Mouse (Mus musculus) CH12.LX (cell line): ENCODE data around the gene Zbtb38. TPM values are rescaled to one million over a fixed set of nuclear protein-coding genes. Genes with fewer than 3 reads are reported as not detected.

ENCODE experiments used
- DNase-seq: peaks from one replicate; pipeline ENCODE4 v3.0.0-alpha.2; 2013; ENCODE audit errors: extremely low read depth
- H3K27ac ChIP-seq: 2 replicates; pipeline ENCODE4 v1.5.1; 2012; ENCODE audit warnings: low read depth, mild to moderate bottlenecking, control low read depth, moderate library complexity; ENCODE audit not compliant: insufficient read depth
- H3K27me3 ChIP-seq: replicated peaks from 2 replicates; pipeline ENCODE3; 2012; ENCODE audit warnings: inconsistent platforms
- H3K36me3 ChIP-seq, 2 experiments: replicated peaks in 1 of 2; 2 replicates each; pipeline versions ENCODE3 to v1.6.1; 2012; ENCODE audit warnings: inconsistent platforms in 1 of 2, low read length in 1 of 2, mild to moderate bottlenecking in 1 of 2, mixed read lengths in 1 of 2, moderate library complexity in 1 of 2; ENCODE audit not compliant: control insufficient read depth in 1 of 2, insufficient read depth in 1 of 2
- H3K4me1 ChIP-seq, 2 experiments: 2 replicates each; pipeline ENCODE4 v1.6.1; 2012; ENCODE audit warnings: inconsistent platforms in 1 of 2, moderate library complexity in 1 of 2; ENCODE audit not compliant: insufficient read depth in 2 of 2, control insufficient read depth in 1 of 2
- H3K4me2 ChIP-seq: 2 replicates; pipeline ENCODE4 v1.6.1; 2012; ENCODE audit warnings: low read depth, mild to moderate bottlenecking, control low read depth; ENCODE audit not compliant: poor library complexity, insufficient read depth, severe bottlenecking
- H3K4me3 ChIP-seq, 3 experiments: fragments of 150-350 bp in 1 of 3; sonication (generic) in 1 of 3; replicated peaks in 1 of 3; 2 replicates each; pipeline versions ENCODE3 to v1.5.1; 2011 to 2012; ENCODE audit warnings: low read depth in 2 of 3, low read length in 2 of 3, mild to moderate bottlenecking in 2 of 3, moderate library complexity in 2 of 3, control low read depth in 1 of 3, improper control_type of control experiment in 1 of 3, inconsistent platforms in 1 of 3, mixed read lengths in 1 of 3; ENCODE audit not compliant: poor library complexity in 1 of 3
- H3K79me2 ChIP-seq: replicated peaks from 2 replicates; pipeline ENCODE4 v1.6.1; 2012; ENCODE audit warnings: mild to moderate bottlenecking, moderate library complexity; ENCODE audit not compliant: control insufficient read depth, poor library complexity, insufficient read depth, severe bottlenecking; ENCODE audit errors: extremely low read depth
- H3K9ac ChIP-seq: 2 replicates; pipeline ENCODE4 v1.6.1; 2012; ENCODE audit warnings: low read depth, mild to moderate bottlenecking, control low read depth, moderate library complexity; ENCODE audit not compliant: insufficient read depth
- H3K9me3 ChIP-seq: replicated peaks from 2 replicates; pipeline ENCODE3; 2012; ENCODE audit warnings: low read length, inconsistent platforms, mixed read lengths
- BHLHE40 ChIP-seq: IDR thresholded peaks from 2 replicates; pipeline ENCODE4 v1.6.1; 2011; ENCODE audit warnings: mild to moderate bottlenecking, low read depth, low read length, improper control_type of control experiment
- CHD1 ChIP-seq: IDR thresholded peaks from 2 replicates; pipeline ENCODE4 v1.6.1; 2012; ENCODE audit warnings: low read depth, low read length, improper control_type of control experiment, inconsistent platforms
- CTCF ChIP-seq, 2 experiments: IDR thresholded peaks in 1 of 2; conservative IDR thresholded peaks in 1 of 2; 2 replicates each; pipeline ENCODE4 v1.5.1; 2011 to 2012; ENCODE audit warnings: low read depth in 2 of 2, low read length in 2 of 2, improper control_type of control experiment in 1 of 2, inconsistent platforms in 1 of 2, mild to moderate bottlenecking in 1 of 2, moderate library complexity in 1 of 2
- E2F4 ChIP-seq: IDR thresholded peaks from 2 replicates; pipeline ENCODE4 v1.6.1; 2011; ENCODE audit warnings: low read depth, low read length, improper control_type of control experiment; ENCODE audit not compliant: insufficient replicate concordance
- ELF1 ChIP-seq: IDR thresholded peaks from 2 replicates; pipeline ENCODE4 v1.6.1; 2014; ENCODE audit warnings: low read depth, mild to moderate bottlenecking, inconsistent platforms, low read length, improper control_type of control experiment
- JUN ChIP-seq: IDR thresholded peaks from 2 replicates; pipeline ENCODE4 v1.6.1; 2011; ENCODE audit warnings: low read depth, mild to moderate bottlenecking, low read length, improper control_type of control experiment, moderate library complexity; ENCODE audit not compliant: insufficient read depth
- JUND ChIP-seq: conservative IDR thresholded peaks from 2 replicates; pipeline ENCODE4 v1.6.1; 2011; ENCODE audit warnings: low read depth, low read length, improper control_type of control experiment
- KAT2A ChIP-seq: IDR thresholded peaks from 2 replicates; pipeline ENCODE4 v1.6.1; 2012; ENCODE audit warnings: low read length, improper control_type of control experiment, inconsistent platforms; ENCODE audit not compliant: insufficient replicate concordance
- MYC ChIP-seq: IDR thresholded peaks from 2 replicates; pipeline ENCODE4 v1.6.1; 2011; ENCODE audit warnings: low read depth, mild to moderate bottlenecking, improper control_type of control experiment, low read length
- NRF1 ChIP-seq: IDR thresholded peaks from 2 replicates; pipeline ENCODE4 v1.6.1; 2014; ENCODE audit warnings: low read depth, mild to moderate bottlenecking, inconsistent platforms, low read length, improper control_type of control experiment, moderate library complexity
- PAX5 ChIP-seq: IDR thresholded peaks from 2 replicates; pipeline ENCODE4 v1.6.1; 2012; ENCODE audit warnings: low read length, inconsistent platforms, mixed read lengths
- RCOR1 ChIP-seq: conservative IDR thresholded peaks from 2 replicates; pipeline ENCODE4 v1.6.1; 2012; ENCODE audit warnings: low read depth, mild to moderate bottlenecking, inconsistent platforms, low read length, improper control_type of control experiment
- SIN3A ChIP-seq: IDR thresholded peaks from 2 replicates; pipeline ENCODE4 v1.6.1; 2012; ENCODE audit warnings: low read length, improper control_type of control experiment, inconsistent platforms
- TBP ChIP-seq: conservative IDR thresholded peaks from 2 replicates; pipeline ENCODE4 v1.6.1; 2011; ENCODE audit warnings: low read depth, low read length, improper control_type of control experiment
- TCF12 ChIP-seq: IDR thresholded peaks from 2 replicates; pipeline ENCODE4 v1.6.1; 2014; ENCODE audit warnings: low read depth, mild to moderate bottlenecking, inconsistent platforms, low read length, improper control_type of control experiment
- UBTF ChIP-seq: IDR thresholded peaks from 2 replicates; pipeline ENCODE4 v1.6.1; 2012; ENCODE audit warnings: low read depth, mild to moderate bottlenecking, inconsistent platforms, low read length, improper control_type of control experiment, moderate library complexity
- USF1 ChIP-seq: IDR thresholded peaks from 2 replicates; pipeline ENCODE4 v1.6.1; 2014; ENCODE audit warnings: low read depth, mild to moderate bottlenecking, inconsistent platforms, low read length, improper control_type of control experiment
- ZC3H11A ChIP-seq: IDR thresholded peaks from 2 replicates; pipeline ENCODE4 v1.6.1; 2012; ENCODE audit warnings: low read depth, mild to moderate bottlenecking, inconsistent platforms, low read length, improper control_type of control experiment
- dilution Hi-C: fragments of 300-500 bp; cut with MboI; formaldehyde crosslinking; loops from 2 replicates; pipeline ENCODE4 v1.14.3; 2020; ENCODE audit warnings: low sequenced_read_pairs; ENCODE audit not compliant: extremely low pct_unique_long_range_greater_than_20kb, extremely low pct_ligation_motif_present
- in situ Hi-C: fragments of 300-500 bp; cut with MboI; formaldehyde crosslinking; loops from 3 replicates; pipeline ENCODE4 v1.14.3; 2019; ENCODE audit warnings: low sequenced_read_pairs, low pct_ligation_motif_present, low pct_unique_long_range_greater_than_20kb, mixed read lengths
- polyA plus RNA-seq: library from polyadenylated mRNA; unstranded; fragments of >175 nt; gene quantifications from 2 replicates; pipeline ENCODE4 v1.2.1, GENCODE M21; 2012; ENCODE audit warnings: low read depth; ENCODE audit not compliant: insufficient read length
- total RNA-seq, 2 experiments: library from RNA; depleted of rRNA; stranded (reverse); fragments of 300-350 nt in 1 of 2; fragments of >200 nt in 1 of 2; gene quantifications; 2 replicates each; pipeline ENCODE4 v1.2.3; 2012 to 2014

Gene Zbtb38
- total and polyA plus RNA-seq, 3 experiments, result 51.7 to 102 (median 68.8) TPM

DNA sequence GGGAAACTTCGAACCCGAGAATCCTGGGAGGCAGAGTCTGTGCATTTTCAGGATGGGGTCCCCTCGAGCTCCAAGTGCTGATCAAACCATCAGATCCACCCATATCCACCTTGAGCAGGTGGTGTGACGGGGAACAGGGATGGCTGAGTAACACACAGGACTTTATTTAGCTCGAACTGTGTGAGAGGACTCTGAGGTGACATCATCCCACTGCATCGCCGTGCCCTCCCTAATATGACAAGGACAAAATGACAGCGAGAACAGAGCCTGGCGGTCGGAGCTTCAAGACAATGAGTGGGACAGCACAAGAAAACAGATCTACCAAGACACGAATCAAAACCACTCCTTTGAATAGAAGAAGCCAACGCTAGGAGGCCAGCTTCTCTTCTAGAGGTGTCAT lies 40.6 kb downstream of the Zbtb38 start:
- Histone ChIP-seq H3K27me3 (no peaks in the 10 kb centered on the region), H3K79me2 (peaks cover 95% of the 10 kb centered on the region), H3K4me3 (no peak overlapping the region), H3K9ac (no peak overlapping the region)
- in situ Hi-C loops, result loop anchor here (5.0 kb wide), 1 partner anchor 35 kb away; no protein-coding TSS in a partner anchor
- TF ChIP-seq MYC, result no peak
- 0 out of 2 replicates have a peak, but pooled peaks have one; percentile 66 for TF ChIP-seq CHD1
- TF ChIP-seq, all 38 proteins: peak for 1
- DNase-seq, result no peak
- no peaks in the 10 kb centered on the region for H3K9me3 ChIP-seq
- H3K4me1 ChIP-seq, result peaks cover 24 to 62% of the 10 kb centered on the region in 2 experiments
- dilution Hi-C loops, result no loop called here
- H3K4me2 ChIP-seq, result no peak overlapping the region
- H3K36me3 ChIP-seq, result peaks cover 65 to 83% of the 10 kb centered on the region in 2 experiments
- peak overlapping the region; percentile 82; the same call in 1 of the 2 replicates for H3K27ac ChIP-seq

DNA sequence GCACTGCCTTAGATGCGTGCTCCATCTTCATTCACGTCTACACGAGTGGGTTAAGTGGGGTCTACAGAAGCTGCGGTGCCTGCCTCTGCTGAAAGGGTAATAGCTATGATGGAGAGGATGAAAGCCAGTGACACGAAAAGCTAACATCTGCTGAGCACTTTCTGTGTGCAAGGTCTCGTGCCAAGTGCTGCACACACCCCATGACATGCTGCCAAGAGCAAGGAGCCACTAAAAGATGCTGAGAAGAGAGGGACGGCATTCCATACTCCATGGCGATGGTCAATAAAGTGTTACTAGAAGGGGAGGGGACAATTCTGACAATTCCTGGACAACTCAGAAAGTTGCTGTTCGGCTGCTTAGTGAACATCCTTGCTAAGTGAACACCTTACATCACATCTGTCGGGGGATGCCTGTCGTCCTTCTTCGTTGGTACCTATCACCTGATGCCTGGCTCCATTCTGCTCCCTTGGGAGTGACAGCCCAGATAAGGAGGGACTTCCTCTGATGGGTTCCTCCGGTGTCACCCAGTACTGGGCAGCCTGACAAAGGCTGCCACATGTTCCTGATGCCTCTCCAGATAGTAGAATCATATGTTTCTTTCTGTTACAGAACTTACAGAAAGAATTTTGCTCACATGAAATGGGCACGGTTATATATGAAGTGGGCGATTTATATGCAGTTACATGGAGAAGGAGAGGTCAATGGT lies 42.2 kb downstream of the Zbtb38 start:
- 0 out of 2 replicates have a peak overlapping the region, but pooled peaks have one; percentile 4 for H3K27ac ChIP-seq
- TF ChIP-seq RCOR1, result no peak
- TF ChIP-seq TCF12, result no peak
- TF ChIP-seq SIN3A, result no peak
- no peak for TF ChIP-seq ZC3H11A
- no peak for TF ChIP-seq JUND
- TF ChIP-seq CHD1, result no peak
- no peak for TF ChIP-seq TBP
- TF ChIP-seq ELF1, result no peak
- no peak for TF ChIP-seq BHLHE40
- TF ChIP-seq PAX5, result no peak
- TF ChIP-seq KAT2A, result no peak
- no peak for TF ChIP-seq E2F4
- no peak for TF ChIP-seq NRF1
- no peak for TF ChIP-seq JUN
- no peak for TF ChIP-seq UBTF
- TF ChIP-seq CTCF (conservative IDR thresholded peaks at IDR 0.05 in 1 of 2, IDR thresholded peaks at IDR 0.05 in 1 of 2; ENCODE audit: low read depth in 2 of 2, low read length in 2 of 2), result no peak
- no peak for TF ChIP-seq USF1
- peaks cover 95% of the 10 kb centered on the region for H3K79me2 ChIP-seq
- H3K36me3 ChIP-seq, result peaks cover 77 to 91% of the 10 kb centered on the region in 2 experiments
- no peaks in the 10 kb centered on the region for H3K27me3 ChIP-seq
- in situ Hi-C loops, result loop anchor here (5.0 kb wide), 1 partner anchor 33 kb away; no protein-coding TSS in a partner anchor
- H3K9ac ChIP-seq, result no peak overlapping the region
- no peak overlapping the region for H3K4me3 ChIP-seq
- H3K4me2 ChIP-seq, result no peak overlapping the region
- DNase-seq, result no peak
- H3K4me1 ChIP-seq, result peaks cover 24 to 64% of the 10 kb centered on the region in 2 experiments
- dilution Hi-C loops, result no loop called here
- H3K9me3 ChIP-seq, result no peaks in the 10 kb centered on the region
